Mouse (Mus musculus) heart, postnatal 0 days (tissue): ENCODE measurements around the gene Dclre1a. TPM values are rescaled to one million over a fixed set of nuclear protein-coding genes. Genes with fewer than 3 reads are reported as not detected.
A peak's percentile ranks its signal among the peaks of the same experiment; 100 is the strongest.

Source experiments
- ATAC-seq: fragments of 200-750 bp; cut with Nextera tagmentation; 2 replicates; pipeline ENCODE4 v1.8.0; 2017; ENCODE audit warnings: low read depth, moderate number of reproducible peaks, moderate library complexity; ENCODE audit not compliant: insufficient read depth
- DNase-seq: peaks from one replicate; pipeline ENCODE4 v3.0.0-alpha.2; 2016; ENCODE audit warnings: low spot score
- H3K27ac ChIP-seq: fragments of 300-500 bp; sonication (generic); 2 replicates; pipeline ENCODE4 v1.5.1; 2014; ENCODE audit warnings: low read depth, mild to moderate bottlenecking
- H3K27me3 ChIP-seq: fragments of 300-500 bp; sonication (generic); 2 replicates; pipeline ENCODE4 v1.6.1; 2014; ENCODE audit warnings: low read length, mixed read lengths; ENCODE audit not compliant: control insufficient read depth, insufficient read depth
- H3K36me3 ChIP-seq: fragments of 300-500 bp; sonication (generic); replicated peaks from 2 replicates; pipeline ENCODE4 v1.6.1; 2014; ENCODE audit warnings: low read length, mixed read lengths; ENCODE audit not compliant: control insufficient read depth, insufficient read depth
- H3K4me1 ChIP-seq: fragments of 300-500 bp; sonication (generic); 2 replicates; pipeline ENCODE4 v1.6.1; 2014; ENCODE audit warnings: antibody characterized with exemption; ENCODE audit not compliant: control insufficient read depth, insufficient read depth
- H3K4me2 ChIP-seq: fragments of 300-500 bp; sonication (generic); 2 replicates; pipeline ENCODE4 v1.6.1; 2014; ENCODE audit warnings: low read depth, mild to moderate bottlenecking, low read length, moderate library complexity
- H3K4me3 ChIP-seq: fragments of 300-500 bp; sonication (generic); 2 replicates; pipeline ENCODE4 v1.5.1; 2014; ENCODE audit warnings: low read depth, low read length
- H3K9ac ChIP-seq: fragments of 300-500 bp; sonication (generic); replicated peaks from 2 replicates; pipeline ENCODE4 v1.6.1; 2014; ENCODE audit warnings: low read depth, low read length, mixed read lengths
- H3K9me3 ChIP-seq: fragments of 300-500 bp; sonication (generic); replicated peaks from 2 replicates; pipeline ENCODE4 v1.6.1; 2016; ENCODE audit warnings: low read length; ENCODE audit not compliant: control insufficient read depth
- CTCF ChIP-seq: IDR thresholded peaks from 2 replicates; pipeline ENCODE4 v1.5.1; 2016; ENCODE audit warnings: antibody characterized with exemption, control low read depth, low read depth
- EP300 ChIP-seq: IDR thresholded peaks from 2 replicates; pipeline ENCODE4 v1.6.1; 2016; ENCODE audit warnings: antibody characterized with exemption, low read depth
- WGBS: fragments of 180-500 bp; shearing (Covaris S2); extraction: QIAGEN DNeasy Blood & Tissue Kit; methylation state at CpG from one replicate; pipeline ENCODE4 v1.1.7; 2014; 5-methylcytosine and 5-hydroxymethylcytosine counted together
- polyA plus RNA-seq: library from polyadenylated mRNA; unstranded; fragments of >200 nt; fragmentation: Nextera tagmentation; extraction: Ambion mirVana; gene quantifications from 2 replicates; pipeline ENCODE4 v1.2.1, GENCODE M21; 2015
- total RNA-seq: library from RNA; depleted of rRNA; stranded (reverse); fragments of >200 nt; gene quantifications from 2 replicates; pipeline ENCODE4 v1.2.3, GENCODE M21; 2014; ENCODE audit warnings: low replicate concordance

The Dclre1a gene
- total and polyA plus RNA-seq, 2 experiments from 2014 or later: 6.9 to 11.3 TPM

- peak overlapping the region; percentile 82 for H3K4me2 ChIP-seq
- H3K9ac ChIP-seq: peak overlapping the region; percentile 95
- H3K27ac ChIP-seq: peak overlapping the region; percentile 97
- H3K36me3 ChIP-seq: peaks cover 20% of the 10 kb centered on the region
- ATAC-seq: no peak
- 22% methylated on average over 18 of the region's 18 CpGs for WGBS
- no peaks in the 10 kb centered on the region for H3K27me3 ChIP-seq
- TF ChIP-seq CTCF: no peak
- TF ChIP-seq EP300: no peak
- no peaks in the 10 kb centered on the region for H3K9me3 ChIP-seq
- peaks cover 18% of the 10 kb centered on the region for H3K4me1 ChIP-seq
- H3K4me3 ChIP-seq: peak overlapping the region; percentile 90
- DNase-seq: no peak
Measured at GRCm38 (mm10) chr19:56549033-56549680, 1.1 kb upstream of the Dclre1a start.

GRCm38 (mm10) chr19:56548230-56549032, 409 bp upstream of the Dclre1a start, which contains the start of gene Nhlrc2:
Nhlrc2 (plus strand) TSS chr19:56548261.
- H3K4me1 ChIP-seq: peaks cover 18% of the 10 kb centered on the region
- no peaks in the 10 kb centered on the region for H3K27me3 ChIP-seq
- H3K36me3 ChIP-seq: peaks cover 26% of the 10 kb centered on the region
- H3K27ac ChIP-seq: peak within 1 kb of the TSS; percentile 97
- no peak; the same call in 1 of the 2 replicates for TF ChIP-seq CTCF
- TF ChIP-seq EP300: no peak
- peak within 1 kb of the TSS; percentile 95 for H3K9ac ChIP-seq
- ATAC-seq (peak; percentile 90), DNase-seq (peak; percentile 88)
- H3K4me2 ChIP-seq: peak within 1 kb of the TSS; percentile 82
- peak within 1 kb of the TSS; percentile 90 for H3K4me3 ChIP-seq
- no peaks in the 10 kb centered on the region for H3K9me3 ChIP-seq
- under 1% methylated on average over 57 of the region's 69 CpGs for WGBS

- Histone ChIP-seq H3K4me2 (no peak overlapping the region), H3K27me3 (no peaks in the 10 kb centered on the region), H3K27ac (no peak overlapping the region), H3K9ac (no peak overlapping the region), H3K4me1 (peaks cover 18% of the 10 kb centered on the region), H3K9me3 (no peaks in the 10 kb centered on the region), H3K4me3 (no peak overlapping the region), H3K36me3 (peaks cover 25% of the 10 kb centered on the region)
- ATAC-seq (no peak), DNase-seq (no peak)
- TF ChIP-seq EP300 (no peak), CTCF (no peak)
Measured at GRCm38 (mm10) chr19:56546031-56546430, 2.0 kb downstream of the Dclre1a start.

- Histone ChIP-seq H3K36me3 (peaks cover 32% of the 10 kb centered on the region), H3K9me3 (no peaks in the 10 kb centered on the region), H3K4me3 (no peak overlapping the region), H3K4me1 (peaks cover 11% of the 10 kb centered on the region), H3K27me3 (no peaks in the 10 kb centered on the region), H3K9ac (no peak overlapping the region), H3K4me2 (no peak overlapping the region), H3K27ac (no peak overlapping the region)
- TF ChIP-seq EP300: no peak
- no peak for TF ChIP-seq CTCF
- ATAC-seq (no peak), DNase-seq (no peak)
- 77% methylated on average over 13 of the region's 13 CpGs for WGBS
Measured at GRCm38 (mm10) chr19:56544681-56545388, 3.2 kb downstream of the Dclre1a start.

- Histone ChIP-seq H3K27ac (no peak overlapping the region), H3K27me3 (no peaks in the 10 kb centered on the region), H3K4me1 (peaks cover 6% of the 10 kb centered on the region), H3K36me3 (peaks cover 33% of the 10 kb centered on the region), H3K9ac (no peak overlapping the region), H3K9me3 (no peaks in the 10 kb centered on the region), H3K4me2 (no peak overlapping the region), H3K4me3 (no peak overlapping the region)
- ATAC-seq (no peak), DNase-seq (no peak)
- whole genome bisulfite sequencing: 83% methylated on average over 12 of the region's 12 CpGs
- TF ChIP-seq CTCF (no peak), EP300 (no peak)
Measured at GRCm38 (mm10) chr19:56543320-56543719, 4.7 kb downstream of the Dclre1a start.
